In the genomic region with DNA sequence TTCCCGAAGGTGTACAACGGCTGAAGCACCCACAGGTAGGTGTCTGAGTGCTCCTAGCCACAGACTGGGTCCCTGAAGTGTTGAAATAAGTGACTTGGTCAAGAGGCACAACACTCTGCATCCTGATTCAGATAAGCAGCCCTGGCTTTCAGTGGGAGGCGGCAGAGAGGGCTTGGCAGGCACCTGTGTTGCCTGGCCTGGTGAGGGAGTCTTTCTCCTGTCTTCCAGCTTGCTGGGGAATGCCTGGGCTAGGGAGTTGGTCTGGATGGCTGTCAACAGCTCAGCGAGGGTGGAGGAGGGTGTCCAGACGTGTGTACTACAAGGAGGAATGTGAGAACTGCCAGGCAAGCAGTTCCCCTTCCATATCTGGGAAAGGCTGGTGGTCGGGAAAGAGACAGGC, we compare ENCODE assay signal across 9 mouse cellular contexts. TPM values are rescaled to one million over a fixed set of nuclear protein-coding genes. Genes with fewer than 3 reads are reported as not detected.
DNase-seq lines count a peak whose midpoint lies in the region; ATAC-seq and TF ChIP-seq lines count a peak whose summit lies in the region.
"Had no signal": no experiment of that assay in that cellular context is flagged by ENCODE, and none has a peak within 500 bp of the region (broad histone marks: within the 10 kb centered on the region; RNA-seq: fewer than 3 reads in every experiment).

No protein-coding gene starts in this region.

- intact Hi-C loops in heart, postnatal 14 days (cut with DNase I): no loop called here

- DNase-seq in limb, embryonic 10.5 days (ENCODE audit: low spot score): no peak
- DNase-seq in heart, postnatal 14 days: peak; percentile 43 to 65
- DNase-seq in cerebellum, adult 11-12 months: no peak
- DNase-seq in frontal cortex, postnatal 25 days (ENCODE audit: low spot score in 2 of 2): no peak
- DNase-seq: kidney, adult 18-20 months had no signal

- WGBS in forebrain, embryonic 15.5 days: 74% methylated on average over 6 of the region's 6 CpGs
- WGBS in forebrain, embryonic 16.5 days: 67% methylated on average over 6 of the region's 6 CpGs
- 61% methylated on average over 6 of the region's 6 CpGs for WGBS in limb, embryonic 12.5 days
- WGBS in limb, embryonic 10.5 days: 67% methylated on average over 6 of the region's 6 CpGs

- no peak for ATAC-seq in forebrain, embryonic 15.5 days (replicated peaks)
- ATAC-seq in forebrain, embryonic 16.5 days: no peak
- no peak for ATAC-seq in limb, embryonic 12.5 days (ENCODE audit: insufficient number of reproducible peaks, insufficient read depth, low FRiP score, low TSS enrichment, low read depth)

- H3K27ac ChIP-seq in forebrain, embryonic 15.5 days (replicated peaks): peak overlapping the region; percentile 82
- H3K27ac ChIP-seq in forebrain, embryonic 16.5 days (ENCODE audit: low read length): no peak overlapping the region
- peak overlapping the region; percentile 31 for H3K27ac ChIP-seq in limb, embryonic 12.5 days
- no peak overlapping the region for H3K27ac ChIP-seq in limb, embryonic 10.5 days
- H3K27ac ChIP-seq in testis, adult 2 months (ENCODE audit: control insufficient read depth, insufficient read depth, low read depth, low read length): peak overlapping the region; percentile 74; the same call in 1 of the 2 replicates

- H3K27me3 ChIP-seq in forebrain, embryonic 15.5 days: no peaks in the 10 kb centered on the region
- H3K27me3 ChIP-seq in forebrain, embryonic 16.5 days (replicated peaks; ENCODE audit: control insufficient read depth, insufficient read depth, low read length): no peaks in the 10 kb centered on the region
- H3K27me3 ChIP-seq in limb, embryonic 12.5 days: no peaks in the 10 kb centered on the region
- H3K27me3 ChIP-seq in limb, embryonic 10.5 days (ENCODE audit: low read depth, poor library complexity, severe bottlenecking): no peaks in the 10 kb centered on the region
- H3K27me3 ChIP-seq in testis, adult 2 months (ENCODE audit: control insufficient read depth, insufficient read depth, low read length): no peaks in the 10 kb centered on the region

- TF ChIP-seq POLR2A in testis, adult 2 months (IDR thresholded peaks at IDR 0.05; ENCODE audit: control insufficient read depth, low read depth, low read length): 0 out of 2 replicates have a peak, but pooled peaks have one; percentile 17

- H3K4me3 ChIP-seq in forebrain, embryonic 15.5 days: no peak overlapping the region
- no peak overlapping the region for H3K4me3 ChIP-seq in forebrain, embryonic 16.5 days (replicated peaks; ENCODE audit: low read length)
- no peak overlapping the region for H3K4me3 ChIP-seq in limb, embryonic 12.5 days (replicated peaks)
- H3K4me3 ChIP-seq in limb, embryonic 10.5 days: no peak overlapping the region
- H3K4me3 ChIP-seq in testis, adult 2 months (ENCODE audit: control insufficient read depth, low read depth, low read length): no peak overlapping the region

- H3K4me2 ChIP-seq in forebrain, embryonic 15.5 days (replicated peaks): no peak overlapping the region
- H3K4me2 ChIP-seq in forebrain, embryonic 16.5 days (ENCODE audit: low read length): no peak overlapping the region
- no peak overlapping the region for H3K4me2 ChIP-seq in limb, embryonic 12.5 days

- H3K9me3 ChIP-seq in forebrain, embryonic 15.5 days: no peaks in the 10 kb centered on the region
- H3K9me3 ChIP-seq in forebrain, embryonic 16.5 days (ENCODE audit: control insufficient read depth, low read length): no peaks in the 10 kb centered on the region
- H3K9me3 ChIP-seq in limb, embryonic 12.5 days: no peaks in the 10 kb centered on the region
- no peaks in the 10 kb centered on the region for H3K9me3 ChIP-seq in limb, embryonic 10.5 days (replicated peaks)

- H3K36me3 ChIP-seq in forebrain, embryonic 15.5 days: 0 out of 2 replicates have a peak, but pooled peaks cover 2% of the 10 kb centered on the region
- peaks cover 1% of the 10 kb centered on the region; the same call in 1 of the 2 replicates for H3K36me3 ChIP-seq in forebrain, embryonic 16.5 days (ENCODE audit: control insufficient read depth, insufficient read depth)
- peaks cover 14% of the 10 kb centered on the region for H3K36me3 ChIP-seq in limb, embryonic 12.5 days
- H3K36me3 ChIP-seq in limb, embryonic 10.5 days: peaks cover 21% of the 10 kb centered on the region
- H3K36me3 ChIP-seq in testis, adult 2 months (ENCODE audit: control insufficient read depth, insufficient read depth, low read length): no peaks in the 10 kb centered on the region

- peaks cover 33% of the 10 kb centered on the region for H3K4me1 ChIP-seq in forebrain, embryonic 15.5 days
- peaks cover 25% of the 10 kb centered on the region for H3K4me1 ChIP-seq in forebrain, embryonic 16.5 days (replicated peaks; ENCODE audit: control insufficient read depth, insufficient read depth, low read length)
- peaks cover 31% of the 10 kb centered on the region for H3K4me1 ChIP-seq in limb, embryonic 12.5 days (replicated peaks)
- H3K4me1 ChIP-seq in limb, embryonic 10.5 days: peaks cover 31% of the 10 kb centered on the region
- H3K4me1 ChIP-seq in testis, adult 2 months (ENCODE audit: control insufficient read depth, insufficient read depth, low read length): peaks cover 3% of the 10 kb centered on the region

- no peak for TF ChIP-seq CTCF in testis, adult 2 months (IDR thresholded peaks at IDR 0.05; ENCODE audit: control insufficient read depth, insufficient read depth, insufficient replicate concordance, low read depth, low read length)

- H3K9ac ChIP-seq in forebrain, embryonic 15.5 days (replicated peaks): no peak overlapping the region
- H3K9ac ChIP-seq in forebrain, embryonic 16.5 days (replicated peaks; ENCODE audit: low read depth, low read length): no peak overlapping the region; the same call in 1 of the 2 replicates
- no peak overlapping the region for H3K9ac ChIP-seq in limb, embryonic 12.5 days (replicated peaks)

RNA-seq across cellular contexts. Expression of a gene that starts 15.0 kb away (rescaled TPM):
- 53.8 and 55.9 TPM in 2 replicates for polyA plus RNA-seq in forebrain, embryonic 15.5 days (2015; fragmentation: Nextera tagmentation; extraction: Ambion mirVana)
- 50.4 and 61.7 TPM in 2 replicates for polyA plus RNA-seq in forebrain, embryonic 16.5 days (2015; fragmentation: Nextera tagmentation; extraction: Ambion mirVana)
- 21.5 and 24.1 TPM in 2 replicates for polyA plus RNA-seq in limb, embryonic 12.5 days (2016; fragmentation: Nextera tagmentation; extraction: Ambion mirVana)
- polyA plus RNA-seq in limb, embryonic 10.5 days (2016; fragmentation: Nextera tagmentation; extraction: Ambion mirVana): 23.8 and 26.7 TPM in 2 replicates
- 10 to 100 TPM; 12.4 to 13.3 TPM for total RNA-seq in heart, postnatal 14 days (2021)
- polyA plus RNA-seq in testis, adult 2 months (2012; rRNA removed): 3.6 and 4.2 TPM in 2 replicates

Comparison
In these comparisons a context has a peak if more than half of its experiments do, and no peak if none do; other contexts are left out.
1. H3K27ac ChIP-seq: peak in forebrain, embryonic 15.5 days (single experiment), limb, embryonic 12.5 days (single experiment) and testis, adult 2 months (single experiment); none in forebrain, embryonic 16.5 days (single experiment) and limb, embryonic 10.5 days (single experiment).
2. DNase-seq: peak in heart, postnatal 14 days (2 of 2); none in limb, embryonic 10.5 days (single experiment), cerebellum, adult 11-12 months (single experiment) and frontal cortex, postnatal 25 days (0 of 2).